Mouse (Mus musculus): ENCODE results near the gene Speer4c. TPM values are rescaled to one million over a fixed set of nuclear protein-coding genes. Genes with fewer than 3 reads are reported as not detected.
"Not testable (repeated sequence)": the region's sequence is repeated elsewhere in the genome, so short reads cannot be mapped to it uniquely, and the experiment has no call there.

Speer4c gene
- polyA plus RNA-seq, 1 experiment from 2014 or later: not detected

DNA sequence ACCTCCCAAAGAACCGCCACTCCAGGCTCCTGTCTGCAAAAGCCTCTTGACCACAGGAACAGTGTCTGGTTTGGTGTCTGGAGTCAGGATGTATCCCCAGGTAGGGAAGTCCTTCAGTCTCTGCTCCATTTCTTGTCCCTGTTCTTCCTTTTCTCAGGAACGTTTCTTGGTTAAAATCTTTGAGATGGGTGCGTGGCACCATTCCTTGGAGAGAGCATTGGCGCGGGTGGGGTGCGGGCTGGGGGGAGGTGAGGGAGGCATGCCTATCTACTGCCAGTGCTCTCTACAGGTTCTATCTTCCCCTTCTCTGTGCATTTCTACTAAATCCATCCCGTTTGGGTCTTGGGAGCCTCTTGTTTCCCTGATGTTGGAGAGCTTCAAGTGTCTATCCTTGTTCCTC, 50.2 kb downstream of the Speer4c start:
- H3K4me3 ChIP-seq (ENCODE audit: low read depth, low read length); H3K4me2 ChIP-seq (ENCODE audit: low read depth); H3K9ac ChIP-seq (ENCODE audit: low read length); H3K9me3 ChIP-seq (ENCODE audit: control insufficient read depth, low read length); DNase-seq (ENCODE audit: low spot score); H3K4me1 ChIP-seq (ENCODE audit: control insufficient read depth, insufficient read depth, low read length); H3K36me3 ChIP-seq (ENCODE audit: control insufficient read depth, insufficient read depth, low read length); ATAC-seq (ENCODE audit: insufficient read depth, low FRiP score, low TSS enrichment); H3K27me3 ChIP-seq (ENCODE audit: control insufficient read depth, insufficient read depth, low read length); H3K27ac ChIP-seq (ENCODE audit: low read depth, low read length): not testable (repeated sequence)
- 80% methylated on average over 7 of the region's 7 CpGs for WGBS

Other genes starting within 250 kb of the Speer4c start
- gene Gm21149, start 237.7 kb downstream of the Speer4c start, polyA plus RNA-seq (2014; fragmentation: Nextera tagmentation; extraction: Ambion mirVana): not detected in 2 replicates
- gene Gm21190, start 185.0 kb downstream of the Speer4c start, polyA plus RNA-seq (2014; fragmentation: Nextera tagmentation; extraction: Ambion mirVana): not detected in 2 replicates
- gene Gm21083, start 136.9 kb downstream of the Speer4c start, polyA plus RNA-seq (2014; fragmentation: Nextera tagmentation; extraction: Ambion mirVana): not detected in 2 replicates
- not detected in 2 replicates for gene Speer4d, start 95.2 kb downstream of the Speer4c start, polyA plus RNA-seq (2014; fragmentation: Nextera tagmentation; extraction: Ambion mirVana)
- not detected in 2 replicates for gene 4930572O03Rik, start 57.2 kb downstream of the Speer4c start, polyA plus RNA-seq (2014; fragmentation: Nextera tagmentation; extraction: Ambion mirVana)
- 20.2 and 21.0 TPM in 2 replicates for gene Cacna2d1, start 220.4 kb upstream of the Speer4c start, polyA plus RNA-seq (2014; fragmentation: Nextera tagmentation; extraction: Ambion mirVana)